Mouse (Mus musculus): ENCODE measurements around the gene Agbl4.

DNA sequence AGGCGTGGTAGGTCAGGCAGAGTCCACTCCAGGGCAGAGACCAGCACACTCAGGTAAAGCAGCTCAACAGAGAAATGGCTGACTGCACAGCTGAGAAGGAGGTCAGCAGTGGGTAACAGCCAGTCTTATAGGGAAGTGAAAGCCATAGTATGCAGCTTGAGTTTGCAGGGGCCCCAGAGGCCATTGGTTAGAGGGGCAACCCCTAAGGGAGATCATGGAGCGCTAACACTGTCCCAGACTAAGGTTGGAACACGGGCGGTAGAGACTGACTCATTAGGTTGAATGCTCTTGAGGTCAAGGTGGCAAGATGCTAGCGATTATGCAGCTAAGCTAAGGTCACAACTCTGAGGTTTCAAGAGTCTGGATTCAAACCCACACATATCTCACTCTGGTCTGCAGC, 1058.2 kb downstream of the Agbl4 start:
- TF ChIP-seq CTCF (IDR thresholded peaks at IDR 0.05; ENCODE audit: control insufficient read depth, insufficient read depth, insufficient replicate concordance, low read depth, low read length) (no peak), POLR2A (IDR thresholded peaks at IDR 0.05; ENCODE audit: control insufficient read depth, low read depth, low read length) (no peak)

Measured in testis, adult 2 months (tissue).